In genomic region chr7:81498181-81498580, GRCm38 (mm10) we compare ENCODE assay signal across 26 mouse cellular contexts. TPM values are rescaled to one million over a fixed set of nuclear protein-coding genes. Genes with fewer than 3 reads are reported as not detected.
A peak's percentile ranks its signal among the peaks of the same experiment; 100 is the strongest.
DNase-seq lines count a peak whose midpoint lies in the region; ATAC-seq lines count a peak whose summit lies in the region.
"Had no signal": no experiment of that assay in that cellular context is flagged by ENCODE, and none has a peak within 500 bp of the region (broad histone marks: within the 10 kb centered on the region; RNA-seq: fewer than 3 reads in every experiment).

Gene BC048679, minus strand, starts transcription at chr7:81498281.

- no peak for ATAC-seq in midbrain, embryonic 15.5 days (replicated peaks)
- ATAC-seq: activated CD4-positive, CD25-positive, alpha-beta regulatory T cell, adult 4 months; forebrain, embryonic 14.5 days; forebrain, postnatal 0 days; Patski had no signal

- WGBS in midbrain, embryonic 10.5 days = 77% methylated on average over 7 of the region's 7 CpGs
- 73% methylated on average over 7 of the region's 7 CpGs for WGBS in midbrain, embryonic 15.5 days

- peak within 1 kb of the TSS; percentile 5 for H3K4me3 ChIP-seq in midbrain, embryonic 10.5 days
- H3K4me3 ChIP-seq in midbrain, embryonic 15.5 days = no peak within 1 kb of the TSS
- H3K4me3 ChIP-seq: embryonic facial prominence, embryonic 10.5 days; embryonic facial prominence, embryonic 12.5 days; forebrain, embryonic 12.5 days had no signal

- H3K4me1 ChIP-seq in midbrain, embryonic 10.5 days = peaks cover 29% of the 10 kb centered on the region
- peaks cover 5% of the 10 kb centered on the region for H3K4me1 ChIP-seq in midbrain, embryonic 15.5 days

- peak within 1 kb of the TSS; percentile 67 for H3K27ac ChIP-seq in midbrain, embryonic 10.5 days (replicated peaks)
- no peak within 1 kb of the TSS for H3K27ac ChIP-seq in midbrain, embryonic 15.5 days
- H3K27ac ChIP-seq: embryonic facial prominence, embryonic 10.5 days; embryonic facial prominence, embryonic 12.5 days; forebrain, embryonic 12.5 days had no signal

- DNase-seq in heart, adult 11 months = peak; percentile 75
- DNase-seq in heart, adult 8-10 months (ENCODE audit: low spot score) = no peak
- no peak for DNase-seq in midbrain, embryonic 10.5 days (ENCODE audit: low spot score)
- no peak for DNase-seq in gonadal fat pad, adult 2 months (ENCODE audit: low read depth)
- DNase-seq in left cerebral cortex, postnatal 14 days (ENCODE audit: low spot score in 2 of 2) = no peak
- DNase-seq: adrenal gland, adult 8-10 months; adrenal gland, postnatal 14 days; adrenal gland, postnatal 36 days; cerebellum, adult 11-12 months; cerebellum, adult 2 months; cerebellum, adult 9-10 months; cerebellum, postnatal 10 days; cerebellum, postnatal 25 days; forebrain, postnatal 0 days had no signal

- no peak within 1 kb of the TSS for H3K9ac ChIP-seq in midbrain, embryonic 15.5 days
- H3K9ac ChIP-seq: embryonic facial prominence, embryonic 12.5 days; forebrain, embryonic 12.5 days; forebrain, postnatal 0 days had no signal

- no peaks in the 10 kb centered on the region for H3K9me3 ChIP-seq in midbrain, embryonic 10.5 days (replicated peaks)
- H3K9me3 ChIP-seq in midbrain, embryonic 15.5 days = no peaks in the 10 kb centered on the region
- H3K9me3 ChIP-seq: embryonic facial prominence, embryonic 10.5 days; embryonic facial prominence, embryonic 12.5 days; forebrain, embryonic 12.5 days; G1E had no signal

- no peak within 1 kb of the TSS for H3K4me2 ChIP-seq in midbrain, embryonic 15.5 days
- H3K4me2 ChIP-seq: embryonic facial prominence, embryonic 12.5 days; forebrain, embryonic 12.5 days had no signal

- intact Hi-C loops in left cerebral cortex, postnatal 14 days (cut with DNase I) = no loop called here

- H3K36me3 ChIP-seq in midbrain, embryonic 10.5 days = no peaks in the 10 kb centered on the region
- H3K36me3 ChIP-seq in midbrain, embryonic 15.5 days (replicated peaks) = no peaks in the 10 kb centered on the region
- H3K36me3 ChIP-seq: embryonic facial prominence, embryonic 10.5 days; embryonic facial prominence, embryonic 12.5 days; forebrain, embryonic 12.5 days; G1E had no signal

- peaks cover 36% of the 10 kb centered on the region for H3K27me3 ChIP-seq in midbrain, embryonic 10.5 days (ENCODE audit: low read depth, poor library complexity, severe bottlenecking)
- no peaks in the 10 kb centered on the region for H3K27me3 ChIP-seq in midbrain, embryonic 15.5 days (replicated peaks)

RNA-seq across cellular contexts. Expression of gene BC048679, which starts in this region (rescaled TPM):
- total RNA-seq in heart, adult 8-10 months (2022) = under 1 TPM in 1 of 4 experiments, not detected in 3; 0.80 TPM
- polyA plus RNA-seq in midbrain, embryonic 10.5 days (2016; fragmentation: Nextera tagmentation; extraction: Ambion mirVana) = not detected in 2 replicates
- polyA plus RNA-seq in midbrain, embryonic 15.5 days (2015; fragmentation: Nextera tagmentation; extraction: Ambion mirVana) = not detected in 2 replicates
- polyA plus RNA-seq in gonadal fat pad, adult 2 months (2012; rRNA removed) = 1,383 and 1,595 TPM in 2 replicates
- not detected for total RNA-seq in left cerebral cortex, postnatal 14 days (2021)
- total RNA-seq: adrenal gland, adult 18-20 months; adrenal gland, adult 8-10 months; adrenal gland, postnatal 14 days; adrenal gland, postnatal 36 days; forebrain, postnatal 0 days; G1E had no signal
- polyA plus RNA-seq: activated CD4-positive, CD25-positive, alpha-beta regulatory T cell, adult 4 months; C2C12; cerebellum, adult 2 months; cortical plate, adult 2 months; embryonic facial prominence, embryonic 12.5 days; embryonic facial prominence, embryonic 14.5 days; forebrain, embryonic 12.5 days; forebrain, embryonic 14.5 days; forebrain, postnatal 0 days; G1E; Patski had no signal

Comparison
In these comparisons a context has a peak if more than half of its experiments do, and no peak if none do; other contexts are left out.
1. RNA of gene BC048679 (polyA plus RNA-seq): 1,383 to 1,595 TPM in gonadal fat pad, adult 2 months; not detected in midbrain, embryonic 10.5 days and not detected in midbrain, embryonic 15.5 days; every median in the first group is over 1,000 times any median in the second.